Mouse (Mus musculus) MEL (cell line): ENCODE measurements around the gene Cep170b. TPM values are rescaled to one million over a fixed set of nuclear protein-coding genes. Genes with fewer than 3 reads are reported as not detected.

ENCODE experiments used
- DNase-seq: peaks from one replicate; pipeline ENCODE4 v3.0.0; 2011; ENCODE audit warnings: low read depth, low spot score
- H3K27ac ChIP-seq: 2 replicates; pipeline ENCODE4 v1.5.1; 2012; ENCODE audit warnings: low read depth, mild to moderate bottlenecking, control low read depth, low read length, moderate library complexity; ENCODE audit not compliant: control insufficient read depth
- H3K27me3 ChIP-seq, 2 experiments: fragments of 150-350 bp in 1 of 2; sonication (generic) in 1 of 2; 2 replicates each; pipeline ENCODE4 v1.6.1; 2012; ENCODE audit warnings: low read length in 2 of 2, mild to moderate bottlenecking in 2 of 2, improper control_type of control experiment in 1 of 2, moderate library complexity in 1 of 2; ENCODE audit not compliant: insufficient read depth in 2 of 2, control insufficient read depth in 1 of 2
- H3K36me3 ChIP-seq, 2 experiments: 2 replicates each; pipeline ENCODE4 v1.6.1; 2012 to 2014; ENCODE audit warnings: low read length in 2 of 2, improper control_type of control experiment in 1 of 2, inconsistent platforms in 1 of 2, mild to moderate bottlenecking in 1 of 2; ENCODE audit not compliant: insufficient read depth in 2 of 2, control insufficient read depth in 1 of 2
- H3K4me1 ChIP-seq, 2 experiments: fragments of 150-350 bp in 1 of 2; sonication (generic) in 1 of 2; 2 replicates each; pipeline ENCODE4 v1.6.1; 2012; ENCODE audit warnings: low read length in 2 of 2, improper control_type of control experiment in 1 of 2, mild to moderate bottlenecking in 1 of 2; ENCODE audit not compliant: insufficient read depth in 2 of 2, control insufficient read depth in 1 of 2
- H3K4me3 ChIP-seq, 2 experiments: fragments of 150-350 bp in 1 of 2; sonication (generic) in 1 of 2; 2 replicates each; pipeline ENCODE4 v1.5.1; 2012; ENCODE audit warnings: low read depth in 2 of 2, low read length in 2 of 2, mild to moderate bottlenecking in 2 of 2, moderate library complexity in 2 of 2, control low read depth in 1 of 2, improper control_type of control experiment in 1 of 2; ENCODE audit not compliant: control insufficient read depth in 1 of 2, insufficient read depth in 1 of 2
- H3K79me2 ChIP-seq: 2 replicates; pipeline ENCODE4 v1.6.1; 2012; ENCODE audit warnings: mild to moderate bottlenecking, low read length, moderate library complexity; ENCODE audit not compliant: control insufficient read depth, poor library complexity, insufficient read depth
- H3K9ac ChIP-seq: 2 replicates; pipeline ENCODE4 v1.6.1; 2012; ENCODE audit warnings: low read depth, mild to moderate bottlenecking, control low read depth, low read length, moderate library complexity; ENCODE audit not compliant: control insufficient read depth, poor library complexity, severe bottlenecking
- H3K9me3 ChIP-seq: fragments of 150-350 bp; sonication (generic); replicated peaks from 2 replicates; pipeline ENCODE4 v1.6.1; 2012; ENCODE audit warnings: mild to moderate bottlenecking, low read length, improper control_type of control experiment, moderate library complexity; ENCODE audit not compliant: insufficient read depth
- BHLHE40 ChIP-seq: IDR thresholded peaks from 2 replicates; pipeline ENCODE4 v1.6.1; 2012; ENCODE audit warnings: low read depth, mild to moderate bottlenecking, inconsistent platforms, low read length, improper control_type of control experiment, borderline replicate concordance
- CTCF ChIP-seq, 3 experiments: IDR thresholded peaks in 2 of 3; conservative IDR thresholded peaks in 1 of 3; 2 replicates each; pipeline ENCODE4 v1.5.1; 2011 to 2012; ENCODE audit warnings: low read length in 3 of 3, low read depth in 2 of 3, mild to moderate bottlenecking in 2 of 3, improper control_type of control experiment in 1 of 3, inconsistent platforms in 1 of 3, mixed read lengths in 1 of 3, moderate library complexity in 1 of 3; ENCODE audit not compliant: control insufficient read depth in 1 of 3, insufficient read depth in 1 of 3, poor library complexity in 1 of 3, severe bottlenecking in 1 of 3
- ELF1 ChIP-seq: IDR thresholded peaks from 2 replicates; pipeline ENCODE4 v1.6.1; 2014; ENCODE audit warnings: low read depth, mild to moderate bottlenecking, inconsistent platforms, low read length, improper control_type of control experiment, moderate library complexity
- EP300 ChIP-seq, 2 experiments: IDR thresholded peaks; 2 replicates each; pipeline ENCODE4 v1.6.1; 2011; ENCODE audit warnings: improper control_type of control experiment in 2 of 2, low read length in 2 of 2, low read depth in 1 of 2, mild to moderate bottlenecking in 1 of 2
- ETS1 ChIP-seq: IDR thresholded peaks from 2 replicates; pipeline ENCODE4 v1.6.1; 2012; ENCODE audit warnings: low read depth, mild to moderate bottlenecking, inconsistent platforms, low read length, improper control_type of control experiment, moderate library complexity
- GABPA ChIP-seq: IDR thresholded peaks from 2 replicates; pipeline ENCODE4 v1.6.1; 2012; ENCODE audit warnings: low read depth, mild to moderate bottlenecking, inconsistent platforms, low read length, improper control_type of control experiment, moderate library complexity
- GATA1 ChIP-seq: IDR thresholded peaks from 2 replicates; pipeline ENCODE4 v1.6.1; 2011; ENCODE audit warnings: low read depth, low read length, improper control_type of control experiment
- HCFC1 ChIP-seq: IDR thresholded peaks from 2 replicates; pipeline ENCODE4 v1.6.1; 2012; ENCODE audit warnings: low read depth, mild to moderate bottlenecking, inconsistent platforms, low read length, improper control_type of control experiment, moderate library complexity
- JUND ChIP-seq: IDR thresholded peaks from 2 replicates; pipeline ENCODE4 v1.6.1; 2011; ENCODE audit warnings: low read depth, mild to moderate bottlenecking, improper control_type of control experiment, low read length
- MAFK ChIP-seq: IDR thresholded peaks from 2 replicates; pipeline ENCODE4 v1.6.1; 2011; ENCODE audit warnings: low read depth, mild to moderate bottlenecking, low read length, improper control_type of control experiment, borderline replicate concordance
- MAX ChIP-seq: IDR thresholded peaks from 2 replicates; pipeline ENCODE4 v1.6.1; 2011; ENCODE audit warnings: low read length, improper control_type of control experiment
- MAZ ChIP-seq: IDR thresholded peaks from 2 replicates; pipeline ENCODE4 v1.6.1; 2012; ENCODE audit warnings: low read depth, mild to moderate bottlenecking, inconsistent platforms, low read length, improper control_type of control experiment
- MXI1 ChIP-seq: IDR thresholded peaks from 2 replicates; pipeline ENCODE4 v1.6.1; 2011; ENCODE audit warnings: mild to moderate bottlenecking, low read depth, low read length, improper control_type of control experiment
- MYB ChIP-seq: IDR thresholded peaks from 2 replicates; pipeline ENCODE4 v1.6.1; 2011; ENCODE audit warnings: mild to moderate bottlenecking, low read depth, low read length, improper control_type of control experiment
- MYC ChIP-seq: IDR thresholded peaks from 2 replicates; pipeline ENCODE4 v1.6.1; 2011; ENCODE audit warnings: low read depth, mild to moderate bottlenecking, low read length, improper control_type of control experiment, moderate library complexity
- NELFE ChIP-seq: IDR thresholded peaks from 2 replicates; pipeline ENCODE4 v1.6.1; 2011; ENCODE audit warnings: low read depth, low read length, improper control_type of control experiment
- NRF1 ChIP-seq: IDR thresholded peaks from 2 replicates; pipeline ENCODE4 v1.6.1; 2014; ENCODE audit warnings: low read depth, mild to moderate bottlenecking, inconsistent platforms, low read length, improper control_type of control experiment, moderate library complexity; ENCODE audit not compliant: poor library complexity, insufficient read depth, severe bottlenecking
- POLR2A ChIP-seq, 2 experiments: IDR thresholded peaks; 2 replicates each; pipeline ENCODE4 v1.6.1; 2011 to 2012; ENCODE audit warnings: low read length in 2 of 2, mild to moderate bottlenecking in 2 of 2, control low read depth in 1 of 2, improper control_type of control experiment in 1 of 2, low read depth in 1 of 2, moderate library complexity in 1 of 2; ENCODE audit not compliant: control insufficient read depth in 1 of 2, insufficient read depth in 1 of 2, poor library complexity in 1 of 2
- POLR2AphosphoS2 ChIP-seq: IDR thresholded peaks from 2 replicates; pipeline ENCODE4 v1.6.1; 2011; ENCODE audit warnings: low read length, improper control_type of control experiment
- RCOR1 ChIP-seq: IDR thresholded peaks from 2 replicates; pipeline ENCODE4 v1.6.1; 2012; ENCODE audit warnings: low read depth, mild to moderate bottlenecking, inconsistent platforms, low read length, improper control_type of control experiment
- SIN3A ChIP-seq: IDR thresholded peaks from 2 replicates; pipeline ENCODE4 v1.6.1; 2012; ENCODE audit warnings: low read length, improper control_type of control experiment, inconsistent platforms
- SMC3 ChIP-seq: IDR thresholded peaks from 2 replicates; pipeline ENCODE4 v1.6.1; 2011; ENCODE audit warnings: low read depth, low read length, improper control_type of control experiment
- TAL1 ChIP-seq: IDR thresholded peaks from 2 replicates; pipeline ENCODE4 v1.6.1; 2012; ENCODE audit warnings: mild to moderate bottlenecking, inconsistent platforms, low read length, moderate library complexity, mixed read lengths
- TBP ChIP-seq: IDR thresholded peaks from 2 replicates; pipeline ENCODE4 v1.8.0; 2011; ENCODE audit warnings: low read depth, low read length, improper control_type of control experiment
- UBTF ChIP-seq: IDR thresholded peaks from 2 replicates; pipeline ENCODE4 v1.6.1; 2012; ENCODE audit warnings: low read depth, mild to moderate bottlenecking, inconsistent platforms, low read length, improper control_type of control experiment, moderate library complexity, borderline replicate concordance; ENCODE audit not compliant: insufficient read depth
- USF2 ChIP-seq, 2 experiments: IDR thresholded peaks; 2 replicates each; pipeline ENCODE4 v1.6.1; 2011 to 2012; ENCODE audit warnings: improper control_type of control experiment in 2 of 2, low read length in 2 of 2, borderline replicate concordance in 1 of 2, inconsistent platforms in 1 of 2, low read depth in 1 of 2, mild to moderate bottlenecking in 1 of 2; ENCODE audit not compliant: insufficient read depth in 1 of 2
- ZMIZ1 ChIP-seq: IDR thresholded peaks from 2 replicates; pipeline ENCODE4 v1.6.1; 2012; ENCODE audit warnings: low read depth, mild to moderate bottlenecking, inconsistent platforms, low read length, improper control_type of control experiment, moderate library complexity
- polyA plus RNA-seq, 2 experiments: library from polyadenylated mRNA; stranded (reverse) in 1 of 2; unstranded in 1 of 2; fragments of >175 nt in 1 of 2; fragments of >200 nt in 1 of 2; gene quantifications; 2 replicates each; pipeline versions ENCODE4 v1.2.1 to v1.2.4; 2012; ENCODE audit warnings: low replicate concordance in 2 of 2, low read depth in 1 of 2; ENCODE audit not compliant: insufficient read length in 2 of 2, insufficient read depth in 1 of 2, missing spikeins in 1 of 2
- total RNA-seq: library from RNA; depleted of rRNA; stranded (reverse); fragments of 300-350 nt; gene quantifications from 2 replicates; pipeline ENCODE4 v1.2.3, GENCODE M21; 2012

Gene Cep170b
- total and polyA plus RNA-seq, 3 experiments = 49.7 to 64.0 TPM; not detected in 1

- H3K27ac ChIP-seq = peak overlapping the region; percentile 3; the same call in 1 of the 2 replicates
- H3K9me3 ChIP-seq = no peaks in the 10 kb centered on the region
- H3K27me3 ChIP-seq = no peaks in the 10 kb centered on the region
These were observed 17.6 kb upstream of the Cep170b start for GRCm38 (mm10) chr12:112702374-112703320.

GRCm38 (mm10) chr12:112706704-112707572 is 13.3 kb upstream of the Cep170b start:
- peak overlapping the region in 1 of 2 experiments; percentile 37; a peak in 2 of 4 replicates for H3K4me3 ChIP-seq
- H3K9me3 ChIP-seq = no peaks in the 10 kb centered on the region
- DNase-seq = peak; percentile 95
- H3K9ac ChIP-seq = no peak overlapping the region
- peaks cover 0 to 2% of the 10 kb centered on the region in 2 experiments; a peak in 1 of 4 replicates for H3K27me3 ChIP-seq
- H3K36me3 ChIP-seq = peaks cover 0 to 16% of the 10 kb centered on the region in 2 experiments; a peak in 2 of 4 replicates
- no peak overlapping the region for H3K27ac ChIP-seq
- peaks cover 7 to 21% of the 10 kb centered on the region in 2 experiments for H3K4me1 ChIP-seq
- no peaks in the 10 kb centered on the region for H3K79me2 ChIP-seq
- TF ChIP-seq TAL1 (no peak), UBTF (no peak), GATA1 (peak; percentile 19; the same call in 1 of the 2 replicates), POLR2AphosphoS2 (no peak), ZMIZ1 (no peak), SIN3A (peak; percentile 86), JUND (no peak), ELF1 (peak; percentile 26; the same call in 1 of the 2 replicates), TBP (0 out of 2 replicates have a peak, but pooled peaks have one; percentile 20), NRF1 (no peak), MAFK (no peak), GABPA (no peak), HCFC1 (peak; percentile 62), POLR2A (IDR thresholded peaks at IDR 0.05; ENCODE audit: control insufficient read depth in 1 of 2, insufficient read depth in 1 of 2, low read depth in 1 of 2, low read length in 2 of 2, poor library complexity in 1 of 2) (no peak), MYB (no peak), CTCF (IDR thresholded peaks at IDR 0.05 in 2 of 3, conservative IDR thresholded peaks at IDR 0.05 in 1 of 3; ENCODE audit: control insufficient read depth in 1 of 3, insufficient read depth in 1 of 3, low read depth in 2 of 3, low read length in 3 of 3, poor library complexity in 1 of 3, severe bottlenecking in 1 of 3) (peak in 2 of 3 experiments; percentile 100; a peak in 5 of 6 replicates), MAX (no peak; the same call in none of the 2 replicates), BHLHE40 (no peak), NELFE (no peak), USF2 (IDR thresholded peaks at IDR 0.05; ENCODE audit: borderline replicate concordance in 1 of 2, insufficient read depth in 1 of 2, low read depth in 1 of 2, low read length in 2 of 2) (no peak)

More at GRCm38 (mm10) chr12:112702374-112703320, 17.6 kb upstream of the Cep170b start:
- Histone ChIP-seq H3K9ac (no peak overlapping the region), H3K4me3 (no peak overlapping the region), H3K4me1 (peaks cover 7 to 23% of the 10 kb centered on the region in 2 experiments), H3K79me2 (no peaks in the 10 kb centered on the region), H3K36me3 (peaks cover 0 to 17% of the 10 kb centered on the region in 2 experiments; a peak in 2 of 4 replicates)
- TF ChIP-seq RCOR1 (peak; percentile 63; the same call in 1 of the 2 replicates), UBTF (no peak), MAZ (no peak; the same call in 1 of the 2 replicates), SIN3A (peak; percentile 59), SMC3 (no peak), JUND (peak; percentile 84; the same call in 1 of the 2 replicates), ETS1 (peak; percentile 56; the same call in 1 of the 2 replicates), GATA1 (peak; percentile 90), MAFK (no peak), EP300 (IDR thresholded peaks at IDR 0.05; ENCODE audit: low read depth in 1 of 2, low read length in 2 of 2) (peak; percentile 69 to 77), MAX (0 out of 2 replicates have a peak, but pooled peaks have one; percentile 11), HCFC1 (peak; percentile 36; the same call in 1 of the 2 replicates), MYC (0 out of 2 replicates have a peak, but pooled peaks have one; percentile 25), MXI1 (peak; percentile 52; the same call in 1 of the 2 replicates), ELF1 (0 out of 2 replicates have a peak, but pooled peaks have one; percentile 27)
- peak; percentile 87 for DNase-seq
